Mouse (Mus musculus): Measurements from ENCODE around the gene Kif11. TPM values are rescaled to one million over a fixed set of nuclear protein-coding genes. Genes with fewer than 3 reads are reported as not detected.

Gene Kif11
- total RNA-seq (2015) = 128 and 136 TPM in 2 replicates
- 223 and 233 TPM in 2 replicates for total RNA-seq (2017)

DNA sequence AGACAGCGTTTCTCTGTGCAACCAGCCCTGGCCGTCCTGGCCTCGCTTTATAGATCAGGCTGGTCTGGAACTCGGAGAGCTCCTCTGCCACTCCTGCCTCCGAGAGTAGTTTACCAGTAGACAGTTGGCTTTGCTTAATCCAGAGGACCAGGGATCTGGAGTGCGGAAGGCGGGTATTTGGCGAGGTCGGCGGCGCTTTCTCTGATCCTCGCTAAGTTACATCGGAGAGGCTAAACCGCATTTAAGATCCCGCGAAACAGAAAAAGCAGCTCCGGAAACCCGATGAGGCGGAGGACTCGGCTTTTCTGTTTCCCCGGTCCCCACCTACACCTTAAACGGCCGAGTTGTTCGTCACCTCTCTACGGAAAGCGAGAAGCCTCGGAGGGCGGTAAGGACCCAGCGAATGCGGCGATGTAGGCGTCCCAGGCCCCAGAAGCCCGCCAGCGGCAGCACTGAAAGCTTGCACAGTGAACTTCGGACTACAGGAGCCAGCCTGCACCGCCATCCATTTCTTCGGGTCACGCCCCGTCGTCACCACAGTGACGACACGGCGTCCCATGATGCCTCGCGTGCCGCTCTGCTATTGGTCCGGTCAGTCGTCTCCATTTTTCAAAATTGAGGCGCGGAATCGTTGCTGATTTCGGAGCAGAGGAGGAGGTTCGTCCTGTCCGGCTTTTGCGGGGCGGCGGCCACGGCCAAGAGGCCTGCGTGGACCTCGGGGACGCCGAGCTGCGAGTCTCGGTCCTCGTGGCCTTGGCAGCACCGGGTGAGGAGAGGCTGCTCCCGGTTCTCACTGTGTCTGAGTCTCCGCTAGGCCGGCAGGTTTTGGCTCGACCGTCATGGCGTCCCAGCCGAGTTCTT, at the start of gene Kif11:
Gene Kif11 (plus strand): TSS at position 649 of the 861 bp plus-strand sequence.
- ATAC-seq (ENCODE audit: poor library complexity, severe bottlenecking) = peak; percentile 96

DNA sequence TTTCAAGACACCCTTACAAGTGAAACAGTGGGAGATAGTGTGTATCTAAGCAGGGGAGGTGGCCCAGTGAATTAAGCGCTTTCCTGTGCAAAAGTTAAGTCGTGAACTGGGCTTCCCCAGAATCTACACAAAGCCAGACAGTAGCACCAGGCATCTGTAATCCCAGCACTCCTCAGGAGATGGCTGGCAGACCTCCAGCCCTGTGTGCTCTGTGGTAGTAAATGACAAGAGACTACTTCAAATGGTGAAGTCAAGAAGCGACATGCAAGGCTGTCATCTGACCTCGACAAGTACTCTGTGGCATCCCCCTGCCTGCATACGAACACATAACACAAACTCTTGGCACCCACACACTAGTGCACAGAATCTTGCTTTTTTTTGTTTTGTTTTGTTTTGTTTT, 49.0 kb upstream of the Kif11 start:
- ATAC-seq (ENCODE audit: poor library complexity, severe bottlenecking) = no peak

DNA sequence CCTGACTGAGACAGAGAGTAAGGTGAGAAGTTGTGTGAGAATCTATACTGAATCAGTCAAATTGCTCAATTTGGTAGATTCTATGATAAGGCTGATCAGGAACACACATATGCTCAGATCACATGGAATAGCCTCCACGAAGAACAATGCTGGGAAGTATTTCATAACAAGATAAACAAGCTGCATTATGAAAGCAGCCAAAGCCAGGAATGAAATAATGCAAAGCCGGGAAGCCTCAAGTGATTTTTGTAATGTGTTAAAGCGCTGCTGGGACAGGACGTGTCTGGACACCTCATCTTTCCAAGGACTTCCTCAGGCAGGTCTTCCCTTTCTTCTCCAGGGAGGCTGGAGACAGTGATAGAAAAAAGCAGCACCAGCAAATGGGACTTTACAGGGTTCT, 43.5 kb upstream of the Kif11 start:
- no peak for ATAC-seq (ENCODE audit: poor library complexity, severe bottlenecking)

DNA sequence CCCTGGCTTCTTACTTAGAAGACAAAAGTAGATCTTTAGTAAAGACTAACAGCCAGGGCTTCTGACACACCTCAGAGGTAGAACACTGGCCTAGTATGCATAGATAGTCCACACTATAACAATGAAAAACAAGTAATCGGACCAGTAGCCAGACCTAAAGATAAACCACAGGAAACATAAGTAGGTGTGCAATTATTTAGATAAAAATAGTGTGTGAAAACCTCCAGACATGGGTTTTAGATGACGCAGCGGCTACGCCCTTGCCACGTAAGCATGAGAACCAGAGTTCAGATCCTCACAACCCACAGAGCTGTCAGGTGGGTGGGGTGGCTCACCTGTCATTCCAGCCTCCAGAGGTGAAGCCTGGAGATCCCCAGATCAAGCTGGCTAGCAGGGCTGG, 42.8 kb upstream of the Kif11 start:
- ATAC-seq (ENCODE audit: poor library complexity, severe bottlenecking) = peak; percentile 47

DNA sequence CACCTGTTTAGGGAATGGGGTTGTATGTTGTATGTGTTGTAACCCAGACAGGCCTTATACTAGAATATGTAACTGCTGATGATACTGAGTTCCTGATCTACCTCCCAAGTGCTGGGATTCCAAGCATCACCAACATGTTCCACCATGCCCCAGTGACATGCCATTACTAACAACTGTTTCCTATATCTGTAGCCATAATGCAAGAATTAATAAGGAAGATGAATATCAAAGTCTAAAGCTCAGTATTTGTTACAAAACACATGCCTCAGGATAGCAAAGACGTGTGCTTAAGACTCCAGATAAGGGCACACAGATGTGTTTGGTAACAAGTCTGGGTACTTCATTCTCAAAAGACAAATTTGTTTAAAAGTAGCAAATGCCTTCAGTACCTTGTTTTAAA, 40.8 kb upstream of the Kif11 start:
- ATAC-seq (ENCODE audit: poor library complexity, severe bottlenecking) = no peak

DNA sequence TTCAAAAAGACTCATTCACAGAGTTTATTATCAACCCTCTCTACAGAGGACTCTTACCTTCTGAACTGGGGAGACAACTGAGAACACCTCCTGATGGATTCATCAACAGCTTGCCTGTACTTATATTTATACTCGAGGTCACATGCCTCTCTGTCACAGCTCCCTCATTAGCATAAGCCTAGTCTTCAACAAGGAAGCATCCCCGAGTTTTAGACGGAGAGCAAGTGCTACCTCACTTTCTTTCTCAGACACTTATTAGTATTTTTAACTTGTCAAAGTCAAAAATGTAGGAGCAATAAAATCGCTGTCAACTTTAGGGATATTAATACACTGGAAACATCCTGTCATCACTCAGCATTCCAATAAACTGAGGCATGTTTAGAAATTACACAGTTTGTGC, 38.5 kb upstream of the Kif11 start, which contains the start of gene Ide:
Gene Ide (minus strand): TSS at position 101 of the 400 bp plus-strand sequence.
- ATAC-seq (ENCODE audit: poor library complexity, severe bottlenecking) = no peak

DNA sequence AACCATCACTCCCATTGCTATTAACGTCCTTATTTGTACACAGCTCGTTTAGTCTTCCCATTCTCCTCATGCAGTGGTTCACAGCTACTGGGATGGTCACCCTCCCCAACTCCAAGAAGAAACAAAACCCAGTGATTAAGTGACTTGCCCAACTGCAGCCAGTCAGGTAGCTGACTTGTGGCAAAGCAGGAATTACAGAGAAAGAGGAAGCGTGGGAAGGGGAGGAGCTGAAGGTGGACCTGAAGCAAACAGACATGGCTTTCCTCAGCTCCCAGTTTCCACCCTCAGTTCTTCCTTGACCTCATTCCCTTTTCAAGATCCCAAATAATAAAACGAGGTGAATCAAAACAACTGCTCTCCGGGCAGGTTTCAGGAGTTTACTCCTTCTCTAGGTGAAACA, 35.7 kb upstream of the Kif11 start:
- ATAC-seq (ENCODE audit: poor library complexity, severe bottlenecking) = 0 out of 2 replicates have a peak, but pooled peaks have one; percentile 38

DNA sequence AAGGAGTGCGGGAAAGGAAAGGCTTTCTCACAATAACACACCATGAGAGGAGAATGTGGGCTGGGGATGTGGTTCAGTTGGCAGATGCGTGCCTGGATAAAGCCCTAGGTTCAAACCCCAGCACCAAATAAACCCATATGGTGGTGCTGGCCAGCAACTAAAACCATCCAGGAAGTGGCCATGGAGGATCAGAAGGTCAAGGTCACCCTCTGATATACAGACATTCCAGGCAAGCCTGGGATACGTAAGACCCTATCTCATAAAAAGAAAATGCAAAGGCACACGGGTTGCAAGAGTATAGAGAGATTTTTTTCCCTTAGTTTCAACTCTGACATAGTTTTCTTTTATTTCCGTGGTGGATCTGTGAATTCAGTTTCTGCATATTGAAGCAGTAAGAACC, 35.3 kb upstream of the Kif11 start:
- ATAC-seq (ENCODE audit: poor library complexity, severe bottlenecking) = no peak

DNA sequence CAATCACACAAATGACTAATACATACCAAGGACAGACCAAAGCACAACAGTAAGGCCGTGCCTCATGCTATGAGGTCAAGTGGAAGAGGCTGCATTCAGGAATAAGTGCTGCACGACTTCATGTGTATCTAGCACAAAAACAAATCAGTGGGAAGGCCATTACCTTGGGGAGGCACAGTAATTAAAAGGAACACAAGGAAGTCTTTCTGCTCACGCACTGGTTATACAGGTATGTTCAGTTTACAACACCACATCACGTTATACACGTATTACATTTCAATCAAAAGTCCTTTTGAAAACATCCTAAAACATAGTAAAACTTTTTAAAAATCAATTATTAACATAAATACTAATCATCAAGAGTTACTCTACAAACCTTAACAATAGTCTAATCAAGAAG, 32.3 kb upstream of the Kif11 start:
- no peak for ATAC-seq (ENCODE audit: poor library complexity, severe bottlenecking)

DNA sequence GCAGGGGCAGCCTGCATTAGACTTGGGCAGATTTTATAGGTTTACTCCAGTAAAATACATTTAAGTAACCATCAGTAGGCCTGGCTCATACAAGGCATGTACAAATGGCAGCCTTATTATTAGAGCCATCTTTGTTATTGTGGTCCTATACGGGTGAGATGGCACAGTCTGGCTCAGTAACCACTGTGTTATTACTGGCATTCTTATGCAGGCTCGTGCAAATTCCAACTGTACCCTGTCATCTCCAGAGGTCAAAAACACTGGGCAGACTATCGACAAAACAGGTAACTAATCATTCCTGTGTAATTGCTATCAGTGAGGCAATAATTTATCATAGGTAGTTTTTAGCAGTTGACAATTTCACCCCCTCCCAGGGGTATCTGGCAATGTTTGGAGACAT, 29.9 kb upstream of the Kif11 start:
- no peak for ATAC-seq (ENCODE audit: poor library complexity, severe bottlenecking)

DNA sequence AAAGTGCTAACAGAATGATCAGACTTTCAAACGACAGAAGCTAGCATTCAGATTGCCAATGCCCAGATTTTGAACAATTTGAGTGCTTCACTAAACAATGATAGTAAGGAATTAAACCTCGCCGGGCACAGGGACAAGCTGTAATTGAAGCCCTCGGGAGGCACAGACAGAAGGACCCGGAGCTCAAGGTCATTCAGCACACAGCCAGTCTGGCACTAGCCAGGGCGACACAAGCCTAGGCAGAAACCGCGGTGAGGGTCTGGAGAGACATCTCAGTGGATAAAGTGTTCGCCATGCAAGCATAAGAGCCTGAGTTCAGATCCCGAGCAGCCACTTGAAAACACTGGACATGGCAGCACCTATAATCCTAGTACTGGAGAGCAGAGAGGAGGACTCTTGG, 27.9 kb upstream of the Kif11 start:
- no peak for ATAC-seq (ENCODE audit: poor library complexity, severe bottlenecking)

DNA sequence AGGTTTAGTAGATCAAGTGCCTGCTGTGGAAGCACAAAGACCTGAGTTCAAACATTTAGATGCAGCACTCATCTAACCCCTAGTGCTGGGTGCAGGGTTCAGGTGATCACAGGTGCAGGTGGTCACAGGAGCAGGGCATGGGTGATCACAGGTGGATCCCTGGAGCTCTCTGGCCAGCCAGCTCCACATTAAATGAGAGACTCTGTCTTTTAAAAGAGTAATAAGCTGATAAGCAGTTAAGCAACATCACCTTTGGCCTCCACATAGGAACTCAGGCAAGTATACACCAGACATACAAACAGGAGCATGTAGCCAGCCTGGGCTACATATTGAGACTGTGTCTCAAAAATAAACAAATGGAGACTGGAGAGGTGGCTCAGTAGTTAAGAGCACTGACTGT, 27.3 kb upstream of the Kif11 start:
- no peak for ATAC-seq (ENCODE audit: poor library complexity, severe bottlenecking)

DNA sequence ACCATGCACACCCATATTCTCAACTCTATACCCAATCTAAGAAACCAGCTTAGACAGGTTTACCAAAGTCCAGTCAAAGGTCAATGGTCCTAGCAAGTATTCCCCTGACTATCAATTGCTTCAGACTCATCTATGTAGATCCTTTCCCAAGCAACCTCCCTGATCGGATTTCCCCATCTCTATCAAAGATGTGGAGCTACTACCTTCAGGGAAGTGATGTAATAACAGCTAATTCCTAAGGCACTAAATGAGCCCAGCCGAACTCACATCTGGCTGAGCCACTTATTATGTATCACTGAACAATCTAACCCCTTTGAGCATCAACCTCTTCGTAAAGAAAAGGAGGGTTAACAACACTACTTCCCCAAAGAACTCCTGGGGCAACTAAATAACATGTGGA, 23.4 kb upstream of the Kif11 start:
- ATAC-seq (ENCODE audit: poor library complexity, severe bottlenecking) = no peak

DNA sequence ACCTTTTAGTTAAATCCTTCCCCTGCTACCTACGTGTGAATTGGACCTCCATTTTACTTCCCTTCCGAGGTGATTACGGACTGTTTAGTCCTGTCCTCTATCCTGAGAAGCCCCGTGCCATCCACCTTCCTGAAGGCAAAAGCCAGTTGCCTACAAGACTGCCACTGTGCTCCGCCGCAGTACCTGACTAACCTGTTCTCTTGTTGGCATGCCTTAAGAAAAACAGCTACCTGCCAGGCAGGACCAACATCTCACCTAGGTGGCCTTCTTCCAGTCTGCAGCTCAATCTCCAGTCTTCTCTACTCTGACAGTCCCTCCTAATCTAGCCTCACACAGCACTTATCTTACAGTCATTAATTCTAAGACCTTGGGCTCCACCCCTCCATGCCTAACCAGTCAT, 22.9 kb upstream of the Kif11 start:
- no peak for ATAC-seq (ENCODE audit: poor library complexity, severe bottlenecking)

DNA sequence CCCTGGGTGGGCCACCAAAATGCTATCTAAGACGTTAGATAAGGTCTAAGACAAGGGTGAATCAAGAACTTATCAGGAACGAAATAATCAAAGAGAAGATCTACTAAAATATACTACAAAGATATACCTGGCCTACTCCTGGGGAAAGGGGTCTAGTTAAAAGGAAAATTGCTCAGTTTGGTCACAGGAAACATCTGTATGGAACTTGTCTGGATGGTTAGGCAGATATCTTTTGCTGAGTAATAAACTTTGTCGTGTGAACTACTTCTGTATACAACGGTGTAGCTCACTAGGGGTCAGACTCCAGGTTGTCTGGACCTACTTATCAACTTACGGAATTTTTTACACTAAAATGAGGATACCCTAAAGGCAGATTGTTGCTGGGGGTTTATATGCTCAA, 16.2 kb upstream of the Kif11 start:
- no peak for ATAC-seq (ENCODE audit: poor library complexity, severe bottlenecking)

DNA sequence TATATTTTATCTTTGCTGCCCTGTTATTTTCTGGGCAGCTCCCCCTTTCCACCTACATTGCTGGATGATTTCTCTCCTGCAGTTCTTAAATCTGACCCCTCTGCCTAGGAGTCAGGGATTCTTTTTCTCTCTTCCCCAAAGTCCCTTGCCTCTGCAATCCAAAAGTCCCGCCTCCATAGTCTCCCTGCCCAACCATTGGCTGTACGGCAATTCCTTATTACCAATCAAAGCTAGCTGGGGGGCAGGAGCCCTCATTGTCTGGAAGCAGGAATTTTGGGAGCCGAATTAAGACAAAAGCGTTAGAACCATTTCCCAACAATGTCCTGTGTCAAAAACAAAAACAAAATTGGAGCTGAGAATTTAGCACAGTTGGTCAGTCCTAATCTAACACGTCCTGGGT, 13.7 kb upstream of the Kif11 start:
- ATAC-seq (ENCODE audit: poor library complexity, severe bottlenecking) = no peak

DNA sequence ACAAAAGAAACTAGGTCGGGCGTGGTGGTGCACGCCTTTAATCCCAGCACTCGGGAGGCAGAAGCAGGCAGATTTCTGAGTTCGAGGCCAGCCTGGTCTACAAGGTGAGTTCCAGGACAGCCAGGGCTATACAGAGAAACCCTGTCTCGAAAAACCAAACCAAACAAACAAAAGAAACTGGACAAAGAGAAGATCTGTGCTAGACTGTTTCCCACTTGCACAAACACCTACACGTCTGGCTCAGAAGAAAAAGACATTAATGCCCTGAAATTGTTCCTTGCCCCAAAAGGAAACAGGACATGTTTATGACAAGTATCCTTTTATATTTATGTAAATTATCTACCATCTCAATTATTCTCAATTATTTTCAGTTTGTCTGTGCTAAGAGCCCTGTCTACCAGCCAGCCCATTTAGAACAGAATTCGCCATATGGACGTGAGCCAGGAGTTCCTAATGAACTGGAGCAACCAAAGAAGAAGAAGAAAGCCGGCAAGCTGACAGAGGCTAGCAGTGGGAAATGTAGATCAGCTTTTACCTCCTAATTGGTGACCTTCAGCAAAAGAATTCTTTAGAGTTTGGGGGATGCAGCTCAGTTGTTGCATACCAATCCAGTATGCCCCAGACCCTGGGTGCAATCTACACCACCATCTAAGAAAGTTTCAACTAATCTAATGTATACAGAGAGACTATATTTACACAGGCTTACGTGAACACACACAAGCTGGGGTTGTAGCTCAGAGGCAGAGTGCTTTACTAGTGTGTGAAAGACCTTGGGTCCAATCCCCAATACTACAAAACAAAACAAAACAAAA, 12.9 kb upstream of the Kif11 start:
- no peak for ATAC-seq (ENCODE audit: poor library complexity, severe bottlenecking)

DNA sequence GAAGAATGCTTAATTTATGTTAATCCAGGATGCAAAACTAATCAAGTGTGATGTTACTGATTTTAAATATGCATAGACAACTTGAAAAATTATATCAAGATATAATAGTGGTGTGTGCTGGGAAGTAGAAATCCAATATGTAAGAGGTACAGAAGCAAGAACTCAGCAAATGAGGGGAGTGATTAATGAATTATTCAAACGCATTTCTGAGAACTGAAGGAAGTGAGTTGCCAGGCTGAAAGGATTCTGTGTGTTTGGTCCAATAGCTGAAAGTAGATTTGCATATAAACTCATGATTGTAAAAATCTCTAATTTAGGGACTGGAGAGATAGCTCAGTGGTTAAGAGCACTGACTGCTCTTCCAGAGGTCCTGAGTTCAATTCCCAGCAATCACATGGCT, 7.2 kb upstream of the Kif11 start:
- no peak for ATAC-seq (ENCODE audit: poor library complexity, severe bottlenecking)

DNA sequence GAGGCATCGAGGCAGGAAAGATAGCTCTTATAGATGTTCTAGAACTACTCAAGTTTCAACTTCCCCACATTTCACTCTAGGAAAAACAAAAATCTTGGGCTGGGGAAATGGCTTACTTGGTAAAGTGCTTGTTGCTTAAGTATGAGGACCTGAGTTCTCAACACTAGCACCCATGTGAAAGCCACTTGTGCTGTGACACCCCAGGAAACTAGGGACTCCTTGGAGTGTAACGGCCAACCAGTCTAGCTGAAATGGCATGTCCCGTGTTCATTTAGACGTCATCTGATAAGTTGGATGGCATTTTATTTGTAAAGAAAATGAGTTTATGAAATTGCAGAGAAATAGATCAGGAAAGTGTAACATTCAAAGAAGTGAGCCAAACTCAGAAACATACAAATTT, 6.3 kb upstream of the Kif11 start:
- peak; percentile 48; the same call in 1 of the 2 replicates for ATAC-seq (ENCODE audit: poor library complexity, severe bottlenecking)

DNA sequence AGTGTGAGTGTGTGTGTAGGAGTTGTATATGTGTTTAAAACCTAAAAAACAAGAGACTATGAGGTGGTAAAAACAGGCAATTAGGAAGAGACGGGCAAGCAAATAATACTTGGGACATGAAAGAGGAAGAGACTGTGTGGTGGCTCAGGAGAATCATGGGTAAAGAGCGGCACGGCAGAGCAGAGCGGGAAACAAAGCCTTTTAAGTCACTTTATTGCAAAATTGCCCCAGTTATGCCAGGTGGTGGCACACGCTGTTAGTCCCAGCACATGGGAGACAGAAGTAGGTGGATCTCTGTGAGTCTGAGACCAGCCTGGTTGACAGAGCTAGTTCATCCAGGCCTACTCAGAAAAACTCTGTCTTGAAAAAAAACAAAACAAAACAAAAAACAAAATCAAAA, 5.8 kb upstream of the Kif11 start:
- peak; percentile 87 for ATAC-seq (ENCODE audit: poor library complexity, severe bottlenecking)

DNA sequence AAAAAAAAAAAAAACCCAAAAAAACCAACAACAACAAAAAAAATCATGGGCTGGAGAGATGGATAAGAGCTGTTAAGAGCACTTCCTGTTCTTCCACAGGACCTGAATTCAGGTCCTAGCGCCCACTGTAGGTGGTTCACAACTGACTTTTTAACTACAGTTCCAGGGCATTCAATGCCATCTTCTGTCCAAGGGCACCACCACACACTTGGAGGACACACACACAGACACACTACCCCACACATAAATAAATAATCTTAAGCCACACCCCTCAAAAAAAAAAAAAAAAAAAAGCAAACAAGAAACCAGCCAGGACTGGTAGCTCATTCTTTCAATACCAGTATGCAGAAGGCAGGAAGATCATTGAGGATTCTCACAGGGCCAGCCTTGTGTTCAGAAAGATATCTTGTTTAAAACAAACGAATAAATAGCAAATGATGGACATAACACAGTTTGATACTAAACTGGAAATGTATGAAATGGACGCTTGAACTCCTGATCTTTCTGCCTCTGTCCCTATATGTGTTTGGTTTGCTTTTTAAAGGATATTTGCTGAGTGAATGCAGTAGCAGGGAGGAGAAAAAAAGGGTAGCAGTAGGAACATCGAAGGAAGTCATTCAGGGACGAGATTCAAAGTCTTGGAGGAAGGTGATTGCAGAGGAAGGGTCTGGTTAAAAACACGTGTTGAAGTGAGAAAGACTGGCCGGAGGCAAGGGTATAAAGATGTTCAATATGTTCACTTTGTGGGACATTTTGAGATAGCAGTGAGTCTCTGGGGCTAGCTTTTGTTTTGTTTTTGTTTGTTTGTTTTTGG, 1.1 kb upstream of the Kif11 start:
- ATAC-seq (ENCODE audit: poor library complexity, severe bottlenecking) = no peak
